Mouse (Mus musculus) cerebellum, adult 8-10 months (tissue): ENCODE results near the gene Fars2.
A peak's percentile ranks its signal among the peaks of the same experiment; 100 is the strongest.
"Not testable (repeated sequence)": the region's sequence is repeated elsewhere in the genome, so short reads cannot be mapped to it uniquely, and the experiment has no call there.

Experiments
- DNase-seq: peaks from one replicate; pipeline ENCODE4 v3.0.0; 2022

The Fars2 gene

GRCm38 (mm10) chr13:36386074-36386473, 268.9 kb downstream of the Fars2 start:
- no peak for DNase-seq

GRCm38 (mm10) chr13:36391936-36392335, 274.7 kb downstream of the Fars2 start:
- no peak for DNase-seq

- no peak for DNase-seq
Measured at GRCm38 (mm10) chr13:36392666-36393065, 275.5 kb downstream of the Fars2 start.

GRCm38 (mm10) chr13:36401011-36401410, 283.8 kb downstream of the Fars2 start:
- no peak for DNase-seq

- DNase-seq = no peak
Measured at GRCm38 (mm10) chr13:36413276-36413675, 296.1 kb downstream of the Fars2 start.

GRCm38 (mm10) chr13:36415176-36415575, 298.0 kb downstream of the Fars2 start:
- no peak for DNase-seq

GRCm38 (mm10) chr13:36416546-36416945, 299.3 kb downstream of the Fars2 start:
- no peak for DNase-seq

GRCm38 (mm10) chr13:36419357-36419756, 302.1 kb downstream of the Fars2 start:
- no peak for DNase-seq

GRCm38 (mm10) chr13:36422446-36422845, 305.2 kb downstream of the Fars2 start:
- DNase-seq = no peak

GRCm38 (mm10) chr13:36425824-36426705, 308.9 kb downstream of the Fars2 start:
- DNase-seq = not testable (repeated sequence)

- DNase-seq = no peak
Measured at GRCm38 (mm10) chr13:36429500-36430189, 312.4 kb downstream of the Fars2 start.

GRCm38 (mm10) chr13:36430420-36431114, 313.4 kb downstream of the Fars2 start:
- no peak for DNase-seq

GRCm38 (mm10) chr13:36431974-36432518, 314.8 kb downstream of the Fars2 start:
- no peak for DNase-seq

- peak; percentile 6 for DNase-seq
Measured at GRCm38 (mm10) chr13:36444748-36445423, 327.7 kb downstream of the Fars2 start.

GRCm38 (mm10) chr13:36447947-36448346, 330.7 kb downstream of the Fars2 start:
- no peak for DNase-seq

GRCm38 (mm10) chr13:36448565-36448964, 331.4 kb downstream of the Fars2 start:
- no peak for DNase-seq

- no peak for DNase-seq
Measured at GRCm38 (mm10) chr13:36451437-36451836, 334.2 kb downstream of the Fars2 start.

GRCm38 (mm10) chr13:36460473-36460872, 343.3 kb downstream of the Fars2 start:
- DNase-seq = no peak

- DNase-seq = no peak
Measured at GRCm38 (mm10) chr13:36463669-36464068, 346.5 kb downstream of the Fars2 start.

GRCm38 (mm10) chr13:36466076-36466475, 348.9 kb downstream of the Fars2 start:
- not testable (repeated sequence) for DNase-seq

GRCm38 (mm10) chr13:36466515-36466921, 349.3 kb downstream of the Fars2 start:
- no peak for DNase-seq

- no peak for DNase-seq
Measured at GRCm38 (mm10) chr13:36467849-36468248, 350.6 kb downstream of the Fars2 start.

- DNase-seq = no peak
Measured at GRCm38 (mm10) chr13:36468963-36469362, 351.8 kb downstream of the Fars2 start.
